Mouse (Mus musculus): ENCODE measurements around the gene Podxl2. TPM values are rescaled to one million over a fixed set of nuclear protein-coding genes. Genes with fewer than 3 reads are reported as not detected.

Podxl2 gene
- polyA plus RNA-seq (2015; fragmentation: Nextera tagmentation; extraction: Ambion mirVana), result 0.51 and 1.6 TPM in 2 replicates

- H3K36me3 ChIP-seq (ENCODE audit: control insufficient read depth, insufficient read depth), result no peaks in the 10 kb centered on the region
- no peak within 1 kb of the TSS for H3K9ac ChIP-seq (ENCODE audit: low read depth, low read length)
- peak within 1 kb of the TSS; percentile 55 for H3K4me3 ChIP-seq (ENCODE audit: low read depth, low read length)
- ATAC-seq (ENCODE audit: low read depth), result peak; percentile 61; the same call in 1 of the 2 replicates
- no peak within 1 kb of the TSS for H3K27ac ChIP-seq (ENCODE audit: low read length)
- 7% methylated on average over 49 of the region's 63 CpGs for WGBS (ENCODE audit: insufficient replicate concordance)
- no peaks in the 10 kb centered on the region for H3K4me1 ChIP-seq (ENCODE audit: control insufficient read depth, low read depth, low read length)
- peaks cover 60% of the 10 kb centered on the region for H3K27me3 ChIP-seq (ENCODE audit: control insufficient read depth, insufficient read depth, low read depth, low read length)
- no peaks in the 10 kb centered on the region for H3K9me3 ChIP-seq (replicated peaks; ENCODE audit: control insufficient read depth, low read length)
- peak within 1 kb of the TSS; percentile 74 for H3K4me2 ChIP-seq (ENCODE audit: low read depth, low read length)
Observed at GRCm38 (mm10) chr6:88874868-88875508, at the start of gene Podxl2. Gene Podxl2 (minus strand): TSS chr6:88875044.

DNA sequence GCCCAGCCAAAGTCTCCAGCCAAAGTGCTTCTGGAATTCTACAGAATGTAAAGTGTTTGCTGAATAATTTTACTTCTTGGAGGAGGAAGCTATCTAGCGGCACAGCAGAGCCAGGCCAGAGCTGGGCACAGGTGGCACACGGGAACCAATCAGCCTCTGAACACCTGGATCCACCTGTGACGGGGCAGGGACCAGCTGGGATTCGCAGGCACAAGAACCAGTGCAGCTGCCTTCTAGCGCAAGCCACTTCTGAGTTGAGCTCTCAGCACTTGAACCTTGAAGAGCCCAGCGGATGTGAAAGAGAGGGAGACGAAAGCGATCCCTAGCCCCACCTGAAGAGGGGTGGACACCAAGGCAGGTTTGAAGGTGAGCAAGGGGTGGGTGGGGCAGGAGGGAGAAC lies 44.0 kb upstream of the Podxl2 start:
- H3K27ac ChIP-seq (ENCODE audit: low read length), result no peak overlapping the region
- no peak overlapping the region for H3K4me3 ChIP-seq (ENCODE audit: low read depth, low read length)
- no peak for ATAC-seq (ENCODE audit: low read depth)
- no peaks in the 10 kb centered on the region for H3K9me3 ChIP-seq (replicated peaks; ENCODE audit: control insufficient read depth, low read length)
- no peak overlapping the region for H3K9ac ChIP-seq (ENCODE audit: low read depth, low read length)
- 81% methylated on average over 8 of the region's 8 CpGs for WGBS (ENCODE audit: insufficient replicate concordance)
- peaks cover 32% of the 10 kb centered on the region for H3K4me1 ChIP-seq (ENCODE audit: control insufficient read depth, low read depth, low read length)
- H3K27me3 ChIP-seq (ENCODE audit: control insufficient read depth, insufficient read depth, low read depth, low read length), result no peaks in the 10 kb centered on the region
- no peaks in the 10 kb centered on the region for H3K36me3 ChIP-seq (ENCODE audit: control insufficient read depth, insufficient read depth)
- H3K4me2 ChIP-seq (ENCODE audit: low read depth, low read length), result no peak overlapping the region

- H3K27me3 ChIP-seq (ENCODE audit: control insufficient read depth, insufficient read depth, low read depth, low read length), result no peaks in the 10 kb centered on the region
- WGBS (ENCODE audit: insufficient replicate concordance), result 62% methylated on average over 1 of the region's 1 CpGs
- peak; percentile 56 for ATAC-seq (ENCODE audit: low read depth)
- peak overlapping the region; percentile 55 for H3K4me2 ChIP-seq (ENCODE audit: low read depth, low read length)
- no peak overlapping the region; the same call in 1 of the 2 replicates for H3K9ac ChIP-seq (ENCODE audit: low read depth, low read length)
- peak overlapping the region; percentile 37 for H3K4me3 ChIP-seq (ENCODE audit: low read depth, low read length)
- peaks cover 11% of the 10 kb centered on the region; the same call in 1 of the 2 replicates for H3K36me3 ChIP-seq (ENCODE audit: control insufficient read depth, insufficient read depth)
- no peaks in the 10 kb centered on the region for H3K9me3 ChIP-seq (replicated peaks; ENCODE audit: control insufficient read depth, low read length)
- H3K27ac ChIP-seq (ENCODE audit: low read length), result peak overlapping the region; percentile 94
- peaks cover 42% of the 10 kb centered on the region for H3K4me1 ChIP-seq (ENCODE audit: control insufficient read depth, low read depth, low read length)
Observed at GRCm38 (mm10) chr6:88916153-88916552, 41.3 kb upstream of the Podxl2 start.

- H3K27ac ChIP-seq (ENCODE audit: low read length), result peak overlapping the region; percentile 97
- peak overlapping the region; percentile 51 for H3K9ac ChIP-seq (ENCODE audit: low read depth, low read length)
- peaks cover 14% of the 10 kb centered on the region for H3K36me3 ChIP-seq (ENCODE audit: control insufficient read depth, insufficient read depth)
- WGBS (ENCODE audit: insufficient replicate concordance), result 28% methylated on average over 4 of the region's 4 CpGs
- ATAC-seq (ENCODE audit: low read depth), result peak; percentile 96
- H3K27me3 ChIP-seq (ENCODE audit: control insufficient read depth, insufficient read depth, low read depth, low read length), result no peaks in the 10 kb centered on the region
- H3K4me1 ChIP-seq (ENCODE audit: control insufficient read depth, low read depth, low read length), result peaks cover 42% of the 10 kb centered on the region
- no peaks in the 10 kb centered on the region for H3K9me3 ChIP-seq (replicated peaks; ENCODE audit: control insufficient read depth, low read length)
- peak overlapping the region; percentile 21; the same call in 1 of the 2 replicates for H3K4me3 ChIP-seq (ENCODE audit: low read depth, low read length)
- peak overlapping the region; percentile 55 for H3K4me2 ChIP-seq (ENCODE audit: low read depth, low read length)
Observed at GRCm38 (mm10) chr6:88915510-88915909, 40.7 kb upstream of the Podxl2 start.

GRCm38 (mm10) chr6:88914799-88915198 lies 40.0 kb upstream of the Podxl2 start:
- no peak overlapping the region for H3K4me3 ChIP-seq (ENCODE audit: low read depth, low read length)

DNA sequence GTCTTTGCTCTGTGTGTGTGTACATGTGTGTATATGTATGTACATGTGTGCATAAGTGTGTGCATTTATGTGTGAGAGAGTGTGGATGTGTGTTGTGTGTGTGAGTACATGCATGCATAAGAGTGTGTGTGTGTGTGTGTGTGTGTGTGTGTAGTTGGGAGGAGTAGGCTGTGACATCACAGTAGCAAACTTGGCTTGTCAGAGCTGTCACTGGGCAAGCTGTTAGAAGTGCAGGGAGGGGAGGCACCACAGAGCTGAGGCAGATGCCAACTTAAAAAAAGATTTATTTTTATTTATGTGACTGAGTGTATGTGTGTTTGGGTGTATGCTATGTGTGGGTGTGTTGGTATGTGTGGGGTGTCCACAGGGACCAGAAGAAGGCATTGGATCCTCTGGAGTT lies 38.6 kb upstream of the Podxl2 start:
- Histone ChIP-seq H3K9me3 (replicated peaks; ENCODE audit: control insufficient read depth, low read length) (no peaks in the 10 kb centered on the region), H3K27ac (ENCODE audit: low read length) (peak overlapping the region; percentile 37; the same call in 1 of the 2 replicates), H3K4me3 (ENCODE audit: low read depth, low read length) (no peak overlapping the region), H3K4me1 (ENCODE audit: control insufficient read depth, low read depth, low read length) (peaks cover 48% of the 10 kb centered on the region), H3K9ac (ENCODE audit: low read depth, low read length) (no peak overlapping the region), H3K4me2 (ENCODE audit: low read depth, low read length) (no peak overlapping the region), H3K27me3 (ENCODE audit: control insufficient read depth, insufficient read depth, low read depth, low read length) (no peaks in the 10 kb centered on the region), H3K36me3 (ENCODE audit: control insufficient read depth, insufficient read depth) (peaks cover 24% of the 10 kb centered on the region)
- no peak for ATAC-seq (ENCODE audit: low read depth)

More at GRCm38 (mm10) chr6:88914799-88915198, 40.0 kb upstream of the Podxl2 start:
- Histone ChIP-seq H3K9ac (ENCODE audit: low read depth, low read length) (no peak overlapping the region), H3K27me3 (ENCODE audit: control insufficient read depth, insufficient read depth, low read depth, low read length) (no peaks in the 10 kb centered on the region), H3K4me2 (ENCODE audit: low read depth, low read length) (peak overlapping the region; percentile 45), H3K4me1 (ENCODE audit: control insufficient read depth, low read depth, low read length) (peaks cover 42% of the 10 kb centered on the region), H3K36me3 (ENCODE audit: control insufficient read depth, insufficient read depth) (peaks cover 21% of the 10 kb centered on the region), H3K27ac (ENCODE audit: low read length) (peak overlapping the region; percentile 97), H3K9me3 (replicated peaks; ENCODE audit: control insufficient read depth, low read length) (no peaks in the 10 kb centered on the region)
- 63% methylated on average over 5 of the region's 5 CpGs for WGBS (ENCODE audit: insufficient replicate concordance)
- ATAC-seq (ENCODE audit: low read depth), result no peak

DNA sequence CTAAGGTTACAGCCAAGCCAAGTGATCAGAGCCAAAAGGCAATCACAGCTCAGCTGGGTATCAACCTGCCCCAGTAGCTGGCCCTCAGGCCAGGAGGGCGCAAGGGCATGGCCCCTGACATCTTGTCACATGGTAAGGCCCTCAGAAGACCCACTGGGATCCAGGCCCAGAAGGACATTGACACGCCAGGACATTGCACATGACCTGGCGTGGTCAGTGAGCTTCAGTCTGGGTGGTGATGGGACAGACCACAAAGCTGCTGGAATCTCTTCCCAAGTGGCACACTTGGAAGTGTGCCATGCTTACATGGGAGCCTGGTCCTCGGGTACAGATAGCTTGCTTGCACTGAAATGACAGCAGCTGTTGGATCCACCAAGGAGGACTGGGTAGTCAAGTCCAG lies 38.2 kb upstream of the Podxl2 start:
- no peaks in the 10 kb centered on the region for H3K27me3 ChIP-seq (ENCODE audit: control insufficient read depth, insufficient read depth, low read depth, low read length)
- H3K27ac ChIP-seq (ENCODE audit: low read length), result no peak overlapping the region; the same call in 1 of the 2 replicates
- H3K9me3 ChIP-seq (replicated peaks; ENCODE audit: control insufficient read depth, low read length), result no peaks in the 10 kb centered on the region
- no peak for ATAC-seq (ENCODE audit: low read depth)
- no peak overlapping the region for H3K9ac ChIP-seq (ENCODE audit: low read depth, low read length)
- H3K4me3 ChIP-seq (ENCODE audit: low read depth, low read length), result no peak overlapping the region
- H3K36me3 ChIP-seq (ENCODE audit: control insufficient read depth, insufficient read depth), result peaks cover 27% of the 10 kb centered on the region
- no peak overlapping the region for H3K4me2 ChIP-seq (ENCODE audit: low read depth, low read length)
- H3K4me1 ChIP-seq (ENCODE audit: control insufficient read depth, low read depth, low read length), result peaks cover 51% of the 10 kb centered on the region
- WGBS (ENCODE audit: insufficient replicate concordance), result 86% methylated on average over 4 of the region's 4 CpGs

- Histone ChIP-seq H3K36me3 (ENCODE audit: control insufficient read depth, insufficient read depth) (peaks cover 30% of the 10 kb centered on the region), H3K9me3 (replicated peaks; ENCODE audit: control insufficient read depth, low read length) (no peaks in the 10 kb centered on the region), H3K4me2 (ENCODE audit: low read depth, low read length) (no peak overlapping the region), H3K9ac (ENCODE audit: low read depth, low read length) (no peak overlapping the region), H3K27me3 (ENCODE audit: control insufficient read depth, insufficient read depth, low read depth, low read length) (no peaks in the 10 kb centered on the region), H3K4me3 (ENCODE audit: low read depth, low read length) (no peak overlapping the region), H3K4me1 (ENCODE audit: control insufficient read depth, low read depth, low read length) (peaks cover 59% of the 10 kb centered on the region), H3K27ac (ENCODE audit: low read length) (no peak overlapping the region)
- 82% methylated on average over 6 of the region's 6 CpGs for WGBS (ENCODE audit: insufficient replicate concordance)
- no peak for ATAC-seq (ENCODE audit: low read depth)
Observed at GRCm38 (mm10) chr6:88909151-88909550, 34.3 kb upstream of the Podxl2 start.

DNA sequence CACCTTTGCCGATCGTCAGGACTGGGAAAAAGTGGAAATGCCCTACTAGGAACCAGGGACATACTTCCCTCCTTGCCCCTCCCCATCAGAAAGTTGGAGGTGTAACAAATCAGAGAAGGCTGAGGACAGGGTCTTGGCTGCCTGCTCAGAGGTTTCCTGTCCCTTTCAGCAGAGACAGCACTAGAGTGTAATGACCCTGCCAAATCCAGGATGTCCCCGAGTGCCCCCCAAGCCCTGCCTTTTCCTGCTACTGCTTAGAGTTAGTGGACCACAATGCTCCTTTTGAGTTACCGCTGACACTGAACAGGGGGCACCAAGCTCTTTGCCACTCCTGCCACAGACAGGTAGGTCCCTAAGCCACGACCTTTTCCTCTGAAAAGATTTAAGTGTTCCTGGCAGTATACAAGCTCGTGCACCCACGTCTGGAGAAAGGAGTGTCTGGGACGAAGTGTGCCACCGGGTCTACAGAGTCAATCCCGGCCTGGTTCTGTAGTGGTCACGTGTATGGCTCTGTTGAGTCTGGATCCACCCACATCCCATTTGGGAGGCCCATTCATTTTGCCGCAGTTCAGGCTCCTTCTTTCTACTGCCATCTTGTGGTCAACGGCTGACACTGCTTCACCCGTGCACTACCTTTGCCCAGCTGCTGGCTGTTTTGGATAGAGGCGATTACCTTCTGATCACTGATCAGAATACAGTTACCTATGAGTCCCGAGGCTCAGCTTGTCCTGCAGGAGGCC lies 31.7 kb upstream of the Podxl2 start:
- WGBS (ENCODE audit: insufficient replicate concordance), result 17% methylated on average over 16 of the region's 16 CpGs
- Histone ChIP-seq H3K4me1 (ENCODE audit: control insufficient read depth, low read depth, low read length) (peaks cover 60% of the 10 kb centered on the region), H3K9ac (ENCODE audit: low read depth, low read length) (peak overlapping the region; percentile 54; the same call in 1 of the 2 replicates)

More for the DNA sequence above, 31.7 kb upstream of the Podxl2 start:
- no peaks in the 10 kb centered on the region for H3K9me3 ChIP-seq (replicated peaks; ENCODE audit: control insufficient read depth, low read length)
- H3K27ac ChIP-seq (ENCODE audit: low read length), result peak overlapping the region; percentile 72
- peak; percentile 20 for ATAC-seq (ENCODE audit: low read depth)
- H3K4me3 ChIP-seq (ENCODE audit: low read depth, low read length), result peak overlapping the region; percentile 1; the same call in 1 of the 2 replicates
- H3K4me2 ChIP-seq (ENCODE audit: low read depth, low read length), result 0 out of 2 replicates have a peak overlapping the region, but pooled peaks have one; percentile 3
- H3K36me3 ChIP-seq (ENCODE audit: control insufficient read depth, insufficient read depth), result peaks cover 21% of the 10 kb centered on the region
- H3K27me3 ChIP-seq (ENCODE audit: control insufficient read depth, insufficient read depth, low read depth, low read length), result no peaks in the 10 kb centered on the region
